Mouse (Mus musculus) heart, adult 11 months (tissue): ENCODE measurements around the gene Mipep.

Experiments used
- DNase-seq: peaks from one replicate; pipeline ENCODE4 v3.0.0; 2022

Gene Mipep

GRCm38 (mm10) chr14:60805871-60806270 lies 21.5 kb downstream of the Mipep start:
- peak; percentile 92 for DNase-seq

GRCm38 (mm10) chr14:60806891-60807344 lies 22.5 kb downstream of the Mipep start:
- peak; percentile 79 for DNase-seq

- DNase-seq = peak; percentile 81
Measured at GRCm38 (mm10) chr14:60809881-60810280, 25.5 kb downstream of the Mipep start.

- peak; percentile 57 for DNase-seq
Measured at GRCm38 (mm10) chr14:60811547-60811946, 27.2 kb downstream of the Mipep start.

GRCm38 (mm10) chr14:60815098-60815497 lies 30.7 kb downstream of the Mipep start:
- peak; percentile 9 for DNase-seq

- DNase-seq = peak; percentile 88
Measured at GRCm38 (mm10) chr14:60818045-60818444, 33.7 kb downstream of the Mipep start.

GRCm38 (mm10) chr14:60830096-60830495 lies 45.7 kb downstream of the Mipep start:
- peak; percentile 43 for DNase-seq

GRCm38 (mm10) chr14:60836709-60837108 lies 52.3 kb downstream of the Mipep start:
- no peak for DNase-seq

GRCm38 (mm10) chr14:60839654-60840053 lies 55.3 kb downstream of the Mipep start:
- DNase-seq = peak; percentile 68

GRCm38 (mm10) chr14:60841977-60842659 lies 57.7 kb downstream of the Mipep start:
- DNase-seq = peak; percentile 84

- DNase-seq = peak; percentile 56
Measured at GRCm38 (mm10) chr14:60843596-60843995, 59.2 kb downstream of the Mipep start.

- DNase-seq = peak; percentile 35
Measured at GRCm38 (mm10) chr14:60845261-60846045, 61.1 kb downstream of the Mipep start.

GRCm38 (mm10) chr14:60846174-60846573 lies 61.8 kb downstream of the Mipep start:
- peak; percentile 57 for DNase-seq

- DNase-seq = no peak
Measured at GRCm38 (mm10) chr14:60848194-60848593, 63.8 kb downstream of the Mipep start.

GRCm38 (mm10) chr14:60850101-60850500 lies 65.7 kb downstream of the Mipep start:
- peak; percentile 88 for DNase-seq

- DNase-seq = peak; percentile 70
Measured at GRCm38 (mm10) chr14:60851632-60852031, 67.3 kb downstream of the Mipep start.

GRCm38 (mm10) chr14:60856199-60856912 lies 72.0 kb downstream of the Mipep start:
- peak; percentile 22 for DNase-seq

- DNase-seq = peak; percentile 6
Measured at GRCm38 (mm10) chr14:60856913-60857300, 72.5 kb downstream of the Mipep start.

- DNase-seq = no peak
Measured at GRCm38 (mm10) chr14:60863396-60863795, 79.0 kb downstream of the Mipep start.

GRCm38 (mm10) chr14:60866399-60866798 lies 82.0 kb downstream of the Mipep start:
- no peak for DNase-seq

GRCm38 (mm10) chr14:60868325-60868724 lies 84.0 kb downstream of the Mipep start:
- peak; percentile 82 for DNase-seq

GRCm38 (mm10) chr14:60871831-60872230 lies 87.5 kb downstream of the Mipep start:
- no peak for DNase-seq

- no peak for DNase-seq
Measured at GRCm38 (mm10) chr14:60882106-60882505, 97.7 kb downstream of the Mipep start.
